Mouse (Mus musculus) embryonic facial prominence, embryonic 12.5 days (tissue): Measurements from ENCODE around the gene Lcorl. TPM values are rescaled to one million over a fixed set of nuclear protein-coding genes. Genes with fewer than 3 reads are reported as not detected.

Experiments
- ATAC-seq: fragments of 200-750 bp; cut with Nextera tagmentation; 2 replicates; pipeline ENCODE4 v1.8.0; 2017; ENCODE audit not compliant: insufficient number of reproducible peaks, insufficient read depth, low FRiP score, low TSS enrichment
- H3K27ac ChIP-seq: fragments of 300-500 bp; sonication (generic); 2 replicates; pipeline ENCODE4 v1.5.1; 2016; ENCODE audit warnings: mild to moderate bottlenecking
- H3K27me3 ChIP-seq: fragments of 300-500 bp; sonication (generic); 2 replicates; pipeline ENCODE4 v1.6.1; 2016; ENCODE audit warnings: mild to moderate bottlenecking, moderate library complexity
- H3K36me3 ChIP-seq: fragments of 300-500 bp; sonication (generic); 2 replicates; pipeline ENCODE4 v1.6.1; 2016; ENCODE audit warnings: mild to moderate bottlenecking
- H3K4me1 ChIP-seq: fragments of 300-500 bp; sonication (generic); 2 replicates; pipeline ENCODE4 v1.6.1; 2016
- H3K4me2 ChIP-seq: fragments of 300-500 bp; sonication (generic); replicated peaks from 2 replicates; pipeline ENCODE4 v1.6.1; 2016; ENCODE audit warnings: mild to moderate bottlenecking, moderate library complexity
- H3K4me3 ChIP-seq: fragments of 300-500 bp; sonication (generic); 2 replicates; pipeline ENCODE4 v1.5.1; 2016; ENCODE audit warnings: mild to moderate bottlenecking
- H3K9ac ChIP-seq: fragments of 300-500 bp; sonication (generic); 2 replicates; pipeline ENCODE4 v1.6.1; 2016; ENCODE audit warnings: mild to moderate bottlenecking, moderate library complexity
- H3K9me3 ChIP-seq: fragments of 300-500 bp; sonication (generic); 2 replicates; pipeline ENCODE4 v1.6.1; 2016; ENCODE audit warnings: mild to moderate bottlenecking, moderate library complexity
- WGBS: fragments of 180-500 bp; shearing (Covaris S2); methylation state at CpG from one replicate; pipeline ENCODE4 v1.1.7; 2016; 5-methylcytosine and 5-hydroxymethylcytosine counted together
- polyA plus RNA-seq: library from polyadenylated mRNA; unstranded; fragments of >200 nt; fragmentation: Nextera tagmentation; extraction: Ambion mirVana; gene quantifications from 2 replicates; pipeline ENCODE4 v1.2.1, GENCODE M21; 2016

Lcorl gene
- polyA plus RNA-seq, 1 experiment from 2014 or later = 29.6 TPM

GRCm38 (mm10) chr5:45691678-45692077, 165.7 kb downstream of the Lcorl start:
- H3K27me3 ChIP-seq = no peaks in the 10 kb centered on the region
- H3K4me2 ChIP-seq = no peak overlapping the region
- ATAC-seq = no peak
- H3K27ac ChIP-seq = no peak overlapping the region
- H3K36me3 ChIP-seq = peaks cover 7% of the 10 kb centered on the region; the same call in 1 of the 2 replicates
- H3K9me3 ChIP-seq = no peaks in the 10 kb centered on the region
- WGBS = 91% methylated on average over 6 of the region's 6 CpGs
- H3K9ac ChIP-seq = no peak overlapping the region
- no peaks in the 10 kb centered on the region for H3K4me1 ChIP-seq
- H3K4me3 ChIP-seq = no peak overlapping the region

- H3K27ac ChIP-seq = no peak overlapping the region
- no peak overlapping the region for H3K4me2 ChIP-seq
- H3K9me3 ChIP-seq = no peaks in the 10 kb centered on the region
- peaks cover 3% of the 10 kb centered on the region; the same call in 1 of the 2 replicates for H3K36me3 ChIP-seq
- no peak overlapping the region for H3K4me3 ChIP-seq
- H3K4me1 ChIP-seq = no peaks in the 10 kb centered on the region
- H3K9ac ChIP-seq = no peak overlapping the region
- WGBS = 50% methylated on average over 2 of the region's 2 CpGs
- ATAC-seq = no peak
- no peaks in the 10 kb centered on the region for H3K27me3 ChIP-seq
Observed at GRCm38 (mm10) chr5:45690802-45691201, 166.6 kb downstream of the Lcorl start.

- no peak overlapping the region for H3K9ac ChIP-seq
- 88% methylated on average over 4 of the region's 4 CpGs for WGBS
- no peak for ATAC-seq
- peaks cover 8% of the 10 kb centered on the region for H3K36me3 ChIP-seq
- H3K4me1 ChIP-seq = no peaks in the 10 kb centered on the region
- no peak overlapping the region for H3K4me2 ChIP-seq
- H3K27me3 ChIP-seq = no peaks in the 10 kb centered on the region
- no peak overlapping the region for H3K27ac ChIP-seq
- no peaks in the 10 kb centered on the region for H3K9me3 ChIP-seq
- no peak overlapping the region for H3K4me3 ChIP-seq
Observed at GRCm38 (mm10) chr5:45689152-45689551, 168.3 kb downstream of the Lcorl start.

- Histone ChIP-seq H3K27ac (no peak overlapping the region), H3K4me2 (no peak overlapping the region), H3K4me1 (no peaks in the 10 kb centered on the region), H3K4me3 (no peak overlapping the region), H3K27me3 (no peaks in the 10 kb centered on the region), H3K9me3 (no peaks in the 10 kb centered on the region), H3K9ac (no peak overlapping the region), H3K36me3 (peaks cover 14% of the 10 kb centered on the region)
- no peak for ATAC-seq
- 94% methylated on average over 3 of the region's 3 CpGs for WGBS
Observed at GRCm38 (mm10) chr5:45686223-45686622, 171.2 kb downstream of the Lcorl start.

- ATAC-seq = no peak
- no peaks in the 10 kb centered on the region for H3K27me3 ChIP-seq
- WGBS = 91% methylated on average over 2 of the region's 2 CpGs
- H3K4me1 ChIP-seq = no peaks in the 10 kb centered on the region
- H3K9me3 ChIP-seq = no peaks in the 10 kb centered on the region
- no peak overlapping the region for H3K4me2 ChIP-seq
- H3K36me3 ChIP-seq = peaks cover 20% of the 10 kb centered on the region
- H3K27ac ChIP-seq = no peak overlapping the region
- H3K4me3 ChIP-seq = no peak overlapping the region
- H3K9ac ChIP-seq = no peak overlapping the region
Observed at GRCm38 (mm10) chr5:45685243-45685642, 172.2 kb downstream of the Lcorl start.

- Histone ChIP-seq H3K4me3 (no peak overlapping the region), H3K27me3 (no peaks in the 10 kb centered on the region), H3K36me3 (peaks cover 20% of the 10 kb centered on the region), H3K9me3 (no peaks in the 10 kb centered on the region), H3K27ac (no peak overlapping the region), H3K9ac (no peak overlapping the region), H3K4me1 (no peaks in the 10 kb centered on the region), H3K4me2 (no peak overlapping the region)
- 93% methylated on average over 1 of the region's 1 CpGs for WGBS
- ATAC-seq = no peak
Observed at GRCm38 (mm10) chr5:45683388-45683787, 174.0 kb downstream of the Lcorl start.

GRCm38 (mm10) chr5:45679955-45680354, 177.5 kb downstream of the Lcorl start:
- Histone ChIP-seq H3K27ac (no peak overlapping the region), H3K4me1 (no peaks in the 10 kb centered on the region), H3K4me3 (no peak overlapping the region), H3K9ac (no peak overlapping the region), H3K36me3 (peaks cover 36% of the 10 kb centered on the region), H3K9me3 (no peaks in the 10 kb centered on the region), H3K27me3 (no peaks in the 10 kb centered on the region), H3K4me2 (no peak overlapping the region)
- no peak for ATAC-seq

GRCm38 (mm10) chr5:45677639-45678038, 179.8 kb downstream of the Lcorl start:
- no peak for ATAC-seq
- no peaks in the 10 kb centered on the region for H3K9me3 ChIP-seq
- H3K27ac ChIP-seq = no peak overlapping the region
- 83% methylated on average over 4 of the region's 4 CpGs for WGBS
- H3K4me2 ChIP-seq = no peak overlapping the region
- no peak overlapping the region for H3K4me3 ChIP-seq
- no peaks in the 10 kb centered on the region for H3K27me3 ChIP-seq
- no peaks in the 10 kb centered on the region for H3K4me1 ChIP-seq
- H3K9ac ChIP-seq = no peak overlapping the region
- peaks cover 26% of the 10 kb centered on the region for H3K36me3 ChIP-seq

- Histone ChIP-seq H3K4me3 (no peak overlapping the region), H3K27me3 (no peaks in the 10 kb centered on the region), H3K4me2 (no peak overlapping the region), H3K9me3 (no peaks in the 10 kb centered on the region), H3K4me1 (peaks cover 3% of the 10 kb centered on the region; the same call in 1 of the 2 replicates), H3K9ac (no peak overlapping the region), H3K27ac (no peak overlapping the region), H3K36me3 (peaks cover 19% of the 10 kb centered on the region)
- WGBS = 96% methylated on average over 1 of the region's 1 CpGs
- ATAC-seq = no peak
Observed at GRCm38 (mm10) chr5:45675032-45675431, 182.4 kb downstream of the Lcorl start.

GRCm38 (mm10) chr5:45670894-45671494, 186.4 kb downstream of the Lcorl start:
- WGBS = 62% methylated on average over 5 of the region's 5 CpGs
- no peak overlapping the region for H3K27ac ChIP-seq

GRCm38 (mm10) chr5:45670280-45670670, 187.1 kb downstream of the Lcorl start:
- Histone ChIP-seq H3K27ac (peak overlapping the region; percentile 89), H3K4me1 (peaks cover 6% of the 10 kb centered on the region), H3K9me3 (no peaks in the 10 kb centered on the region), H3K36me3 (peaks cover 3% of the 10 kb centered on the region; the same call in 1 of the 2 replicates), H3K4me3 (peak overlapping the region; percentile 82), H3K9ac (peak overlapping the region; percentile 78), H3K27me3 (no peaks in the 10 kb centered on the region), H3K4me2 (peak overlapping the region; percentile 77)
- under 1% methylated on average over 13 of the region's 13 CpGs for WGBS
- ATAC-seq = no peak

More at GRCm38 (mm10) chr5:45670894-45671494, 186.4 kb downstream of the Lcorl start:
- peak overlapping the region; percentile 77 for H3K4me2 ChIP-seq
- peak overlapping the region; percentile 82 for H3K4me3 ChIP-seq
- peaks cover 7% of the 10 kb centered on the region; the same call in 1 of the 2 replicates for H3K36me3 ChIP-seq
- H3K9me3 ChIP-seq = no peaks in the 10 kb centered on the region
- H3K9ac ChIP-seq = peak overlapping the region; percentile 78; the same call in 1 of the 2 replicates
- no peaks in the 10 kb centered on the region for H3K27me3 ChIP-seq
- ATAC-seq = no peak
- peaks cover 6% of the 10 kb centered on the region for H3K4me1 ChIP-seq

- H3K36me3 ChIP-seq = no peaks in the 10 kb centered on the region
- H3K4me3 ChIP-seq = peak within 1 kb of the TSS; percentile 82
- H3K4me1 ChIP-seq = peaks cover 6% of the 10 kb centered on the region
- peak within 1 kb of the TSS; percentile 89 for H3K27ac ChIP-seq
- no peaks in the 10 kb centered on the region for H3K9me3 ChIP-seq
- WGBS = under 1% methylated on average over 66 of the region's 66 CpGs
- H3K27me3 ChIP-seq = no peaks in the 10 kb centered on the region
- H3K9ac ChIP-seq = peak within 1 kb of the TSS; percentile 79
- peak within 1 kb of the TSS; percentile 77 for H3K4me2 ChIP-seq
- peak; percentile 100 for ATAC-seq
Observed at GRCm38 (mm10) chr5:45669598-45670279, 187.7 kb downstream of the Lcorl start, which contains the start of gene Ncapg. Gene Ncapg, plus strand, starts transcription at chr5:45669919.
